Mouse (Mus musculus): ENCODE measurements around the gene Ndufc2. TPM values are rescaled to one million over a fixed set of nuclear protein-coding genes. Genes with fewer than 3 reads are reported as not detected.

Ndufc2 gene
- polyA plus RNA-seq, 1 experiment from 2014 or later, result 380 TPM

- Histone ChIP-seq H3K27ac (no peak overlapping the region), H3K4me3 (no peak overlapping the region), H3K4me1 (no peaks in the 10 kb centered on the region), H3K9me3 (no peaks in the 10 kb centered on the region), H3K36me3 (peaks cover 63% of the 10 kb centered on the region), H3K27me3 (ENCODE audit: insufficient read depth, poor library complexity, severe bottlenecking) (no peaks in the 10 kb centered on the region)
- WGBS, result 96% methylated on average over 6 of the region's 6 CpGs
- no peak for DNase-seq (ENCODE audit: low spot score)
Measured at GRCm38 (mm10) chr7:97392079-97392445, 7.7 kb upstream of the Ndufc2 start.

GRCm38 (mm10) chr7:97394375-97394774 lies 5.4 kb upstream of the Ndufc2 start:
- Histone ChIP-seq H3K27ac (no peak overlapping the region), H3K36me3 (peaks cover 39% of the 10 kb centered on the region), H3K4me1 (peaks cover 2% of the 10 kb centered on the region; the same call in 1 of the 2 replicates), H3K4me3 (no peak overlapping the region), H3K27me3 (ENCODE audit: insufficient read depth, poor library complexity, severe bottlenecking) (no peaks in the 10 kb centered on the region), H3K9me3 (no peaks in the 10 kb centered on the region)
- no peak for DNase-seq (ENCODE audit: low spot score)
- 65% methylated on average over 2 of the region's 2 CpGs for WGBS

GRCm38 (mm10) chr7:97398943-97399342 lies 860 bp upstream of the Ndufc2 start:
- peaks cover 17% of the 10 kb centered on the region for H3K4me1 ChIP-seq
- WGBS, result 92% methylated on average over 6 of the region's 6 CpGs
- no peak for DNase-seq (ENCODE audit: low spot score)

GRCm38 (mm10) chr7:97407145-97407544 lies 7.3 kb downstream of the Ndufc2 start:
- no peak overlapping the region for H3K27ac ChIP-seq
- H3K36me3 ChIP-seq, result peaks cover 62% of the 10 kb centered on the region
- H3K27me3 ChIP-seq (ENCODE audit: insufficient read depth, poor library complexity, severe bottlenecking), result no peaks in the 10 kb centered on the region
- WGBS, result 92% methylated on average over 10 of the region's 10 CpGs
- DNase-seq (ENCODE audit: low spot score), result no peak
- H3K9me3 ChIP-seq, result no peaks in the 10 kb centered on the region
- H3K4me1 ChIP-seq, result no peaks in the 10 kb centered on the region
- no peak overlapping the region for H3K4me3 ChIP-seq

More at GRCm38 (mm10) chr7:97398943-97399342, 860 bp upstream of the Ndufc2 start:
- H3K27ac ChIP-seq, result no peak overlapping the region
- no peaks in the 10 kb centered on the region for H3K9me3 ChIP-seq
- peaks cover 22% of the 10 kb centered on the region for H3K36me3 ChIP-seq
- H3K27me3 ChIP-seq (ENCODE audit: insufficient read depth, poor library complexity, severe bottlenecking), result no peaks in the 10 kb centered on the region
- H3K4me3 ChIP-seq, result no peak overlapping the region

GRCm38 (mm10) chr7:97411106-97411505 lies 11.3 kb downstream of the Ndufc2 start:
- H3K27ac ChIP-seq, result no peak overlapping the region
- WGBS, result 91% methylated on average over 2 of the region's 2 CpGs
- no peak overlapping the region for H3K4me3 ChIP-seq
- peaks cover 41% of the 10 kb centered on the region for H3K36me3 ChIP-seq
- H3K9me3 ChIP-seq, result no peaks in the 10 kb centered on the region
- H3K27me3 ChIP-seq (ENCODE audit: insufficient read depth, poor library complexity, severe bottlenecking), result no peaks in the 10 kb centered on the region
- peaks cover 5% of the 10 kb centered on the region for H3K4me1 ChIP-seq
- DNase-seq (ENCODE audit: low spot score), result no peak

- Histone ChIP-seq H3K27me3 (ENCODE audit: insufficient read depth, poor library complexity, severe bottlenecking) (no peaks in the 10 kb centered on the region), H3K4me1 (peaks cover 5% of the 10 kb centered on the region), H3K4me3 (no peak overlapping the region), H3K36me3 (peaks cover 41% of the 10 kb centered on the region), H3K27ac (no peak overlapping the region), H3K9me3 (no peaks in the 10 kb centered on the region)
- WGBS, result 72% methylated on average over 3 of the region's 3 CpGs
- no peak for DNase-seq (ENCODE audit: low spot score)
Measured at GRCm38 (mm10) chr7:97411575-97411974, 11.8 kb downstream of the Ndufc2 start.

- peaks cover 20% of the 10 kb centered on the region for H3K4me1 ChIP-seq
- H3K36me3 ChIP-seq, result peaks cover 21% of the 10 kb centered on the region
- no peaks in the 10 kb centered on the region for H3K27me3 ChIP-seq (ENCODE audit: insufficient read depth, poor library complexity, severe bottlenecking)
- 91% methylated on average over 1 of the region's 1 CpGs for WGBS
- H3K4me3 ChIP-seq, result no peak overlapping the region
- DNase-seq (ENCODE audit: low spot score), result no peak
- no peak overlapping the region for H3K27ac ChIP-seq
- no peaks in the 10 kb centered on the region for H3K9me3 ChIP-seq
Measured at GRCm38 (mm10) chr7:97413981-97414380, 14.2 kb downstream of the Ndufc2 start.

GRCm38 (mm10) chr7:97414426-97414825 lies 14.6 kb downstream of the Ndufc2 start:
- DNase-seq (ENCODE audit: low spot score), result no peak
- Histone ChIP-seq H3K9me3 (no peaks in the 10 kb centered on the region), H3K4me1 (peaks cover 21% of the 10 kb centered on the region), H3K27me3 (ENCODE audit: insufficient read depth, poor library complexity, severe bottlenecking) (no peaks in the 10 kb centered on the region), H3K4me3 (no peak overlapping the region), H3K36me3 (peaks cover 17% of the 10 kb centered on the region), H3K27ac (no peak overlapping the region)
- WGBS, result 72% methylated on average over 1 of the region's 1 CpGs

- Histone ChIP-seq H3K4me3 (no peak overlapping the region), H3K36me3 (peaks cover 11% of the 10 kb centered on the region), H3K4me1 (peaks cover 21% of the 10 kb centered on the region), H3K27me3 (ENCODE audit: insufficient read depth, poor library complexity, severe bottlenecking) (no peaks in the 10 kb centered on the region), H3K9me3 (no peaks in the 10 kb centered on the region), H3K27ac (no peak overlapping the region)
- no peak for DNase-seq (ENCODE audit: low spot score)
- 62% methylated on average over 9 of the region's 9 CpGs for WGBS
Measured at GRCm38 (mm10) chr7:97414915-97415687, 15.3 kb downstream of the Ndufc2 start.

- Histone ChIP-seq H3K4me3 (no peak overlapping the region), H3K36me3 (no peaks in the 10 kb centered on the region), H3K4me1 (peaks cover 25% of the 10 kb centered on the region), H3K27ac (no peak overlapping the region), H3K27me3 (ENCODE audit: insufficient read depth, poor library complexity, severe bottlenecking) (no peaks in the 10 kb centered on the region), H3K9me3 (no peaks in the 10 kb centered on the region)
- no peak for DNase-seq (ENCODE audit: low spot score)
- 87% methylated on average over 4 of the region's 4 CpGs for WGBS
Measured at GRCm38 (mm10) chr7:97416473-97416872, 16.7 kb downstream of the Ndufc2 start.

GRCm38 (mm10) chr7:97416906-97417777 lies 17.3 kb downstream of the Ndufc2 start, which contains the start of gene Thrsp:
TSS of gene Thrsp (minus strand) at chr7:97417730.
- no peaks in the 10 kb centered on the region for H3K27me3 ChIP-seq (ENCODE audit: insufficient read depth, poor library complexity, severe bottlenecking)
- WGBS, result 74% methylated on average over 25 of the region's 25 CpGs
- no peak within 1 kb of the TSS for H3K4me3 ChIP-seq
- H3K4me1 ChIP-seq, result peaks cover 25% of the 10 kb centered on the region
- H3K27ac ChIP-seq, result no peak within 1 kb of the TSS
- no peak for DNase-seq (ENCODE audit: low spot score)
- H3K9me3 ChIP-seq, result no peaks in the 10 kb centered on the region
- H3K36me3 ChIP-seq, result no peaks in the 10 kb centered on the region

GRCm38 (mm10) chr7:97418717-97419116 lies 18.9 kb downstream of the Ndufc2 start:
- no peak overlapping the region for H3K27ac ChIP-seq
- H3K36me3 ChIP-seq, result no peaks in the 10 kb centered on the region
- WGBS, result 81% methylated on average over 5 of the region's 5 CpGs
- no peak overlapping the region for H3K4me3 ChIP-seq
- DNase-seq (ENCODE audit: low spot score), result no peak
- no peaks in the 10 kb centered on the region for H3K9me3 ChIP-seq
- H3K4me1 ChIP-seq, result peaks cover 25% of the 10 kb centered on the region
- no peaks in the 10 kb centered on the region for H3K27me3 ChIP-seq (ENCODE audit: insufficient read depth, poor library complexity, severe bottlenecking)

- H3K36me3 ChIP-seq, result no peaks in the 10 kb centered on the region
- WGBS, result 80% methylated on average over 5 of the region's 5 CpGs
- no peak overlapping the region for H3K4me3 ChIP-seq
- peaks cover 24% of the 10 kb centered on the region for H3K4me1 ChIP-seq
- H3K27me3 ChIP-seq (ENCODE audit: insufficient read depth, poor library complexity, severe bottlenecking), result no peaks in the 10 kb centered on the region
- H3K9me3 ChIP-seq, result no peaks in the 10 kb centered on the region
- no peak for DNase-seq (ENCODE audit: low spot score)
- no peak overlapping the region for H3K27ac ChIP-seq
Measured at GRCm38 (mm10) chr7:97419163-97419562, 19.4 kb downstream of the Ndufc2 start.

Measured in heart, embryonic 10.5 days (tissue).